Mouse (Mus musculus): ENCODE results near the gene Pomt2.

- TF ChIP-seq CTCF (IDR thresholded peaks at IDR 0.05; ENCODE audit: extremely low read depth, insufficient read depth, insufficient read length, insufficient replicate concordance) (no peak), POLR2A (IDR thresholded peaks at IDR 0.05; ENCODE audit: low read depth, low read length) (no peak)
Observed at GRCm38 (mm10) chr12:87082797-87083196, 65.0 kb downstream of the Pomt2 start.

Measured in spleen, adult 2 months (tissue).